Mouse (Mus musculus) lung, adult 2 months (tissue): ENCODE measurements around the gene Iqcf1. TPM values are rescaled to one million over a fixed set of nuclear protein-coding genes. Genes with fewer than 3 reads are reported as not detected.
A peak's percentile ranks its signal among the peaks of the same experiment; 100 is the strongest.

ENCODE experiments used
- DNase-seq: peaks from one replicate; pipeline ENCODE4 v3.0.0; 2022
- H3K4me1 ChIP-seq: fragments of 200-500 bp; 2 replicates; pipeline ENCODE4 v1.6.1; 2011; ENCODE audit warnings: low read length; ENCODE audit not compliant: control insufficient read depth, insufficient read depth
- H3K4me3 ChIP-seq: fragments of 200-500 bp; replicated peaks from 2 replicates; pipeline ENCODE3; 2011; ENCODE audit warnings: low read depth, mild to moderate bottlenecking, control low read depth, low read length; ENCODE audit errors: extremely low read depth
- CTCF ChIP-seq: fragments of 200-500 bp; IDR thresholded peaks from 2 replicates; pipeline ENCODE4 v1.5.1; 2011; ENCODE audit warnings: mild to moderate bottlenecking, low read length, control low read depth; ENCODE audit not compliant: insufficient read depth
- POLR2A ChIP-seq: fragments of 200-500 bp; IDR thresholded peaks from 2 replicates; pipeline ENCODE4 v1.6.1; 2011; ENCODE audit warnings: low read depth, mild to moderate bottlenecking, control low read depth, low read length, borderline replicate concordance; ENCODE audit errors: extremely low read depth
- WGBS: fragments of 180-500 bp; shearing (Covaris S2); methylation state at CpG from one replicate; pipeline ENCODE4 v1.1.7; 2018; 5-methylcytosine and 5-hydroxymethylcytosine counted together
- polyA plus RNA-seq: library from polyadenylated mRNA; depleted of rRNA; stranded (reverse); fragments of >200 nt; gene quantifications from 2 replicates; pipeline ENCODE4 v1.2.3, GENCODE M21; 2012

Iqcf1 gene
- polyA plus RNA-seq, 1 experiment, result 0.30 TPM

DNA sequence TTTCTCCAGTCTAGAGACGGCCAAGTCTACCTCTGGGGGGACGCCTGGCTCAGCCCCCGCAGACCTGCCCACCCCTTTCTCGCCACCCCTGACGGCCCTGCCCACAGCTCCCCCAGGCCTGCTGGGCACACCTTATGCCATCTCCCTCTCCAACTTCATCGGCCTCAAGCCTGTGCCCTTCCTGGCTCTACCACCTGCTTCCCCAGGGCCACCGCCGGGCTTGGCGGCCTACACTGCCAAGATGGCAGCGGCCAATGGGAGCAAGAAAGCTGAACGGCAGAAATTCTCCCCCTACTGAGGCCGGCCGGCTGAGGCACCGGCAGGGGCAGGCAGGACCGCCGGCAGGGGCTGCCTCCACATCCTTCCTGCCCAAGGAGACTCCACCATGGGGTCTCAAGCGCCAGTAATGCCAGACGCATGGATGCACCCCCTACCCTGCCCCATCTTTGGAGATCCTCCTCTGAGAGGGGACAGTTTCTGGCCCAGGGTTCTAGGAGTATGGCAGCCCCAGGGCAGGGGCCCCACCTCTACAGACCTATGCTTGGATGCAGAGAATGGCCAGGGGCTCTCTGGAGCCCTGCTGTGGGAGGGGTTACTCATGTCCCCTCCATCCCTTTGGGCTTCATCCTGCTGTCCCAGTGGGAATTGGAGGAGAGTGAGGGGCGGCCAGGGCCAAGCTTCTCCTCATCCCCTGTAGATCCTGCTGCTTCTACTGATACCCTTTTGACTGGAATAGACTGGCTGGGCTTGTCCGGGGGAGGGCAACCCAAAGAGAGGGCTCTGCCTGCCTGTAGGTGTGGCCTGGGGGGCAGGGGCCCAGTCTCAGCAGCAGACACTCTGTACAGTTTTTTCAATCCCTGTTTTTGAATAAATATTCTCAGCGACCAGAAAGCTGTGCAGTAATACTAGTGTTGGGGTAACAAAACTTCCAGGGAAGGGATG is 36.4 kb upstream of the Iqcf1 start:
- no peak for DNase-seq
- Histone ChIP-seq H3K4me1 (no peaks in the 10 kb centered on the region), H3K4me3 (no peak overlapping the region)
- WGBS, result 91% methylated on average over 21 of the region's 21 CpGs
- TF ChIP-seq POLR2A (no peak), CTCF (no peak)

GRCm38 (mm10) chr9:106464751-106465541 is 34.8 kb upstream of the Iqcf1 start:
- TF ChIP-seq CTCF (no peak), POLR2A (no peak)
- 5% methylated on average over 98 of the region's 99 CpGs for WGBS
- no peak for DNase-seq
- peak overlapping the region; percentile 42 for H3K4me3 ChIP-seq
- no peaks in the 10 kb centered on the region for H3K4me1 ChIP-seq

- Histone ChIP-seq H3K4me3 (peak within 1 kb of the TSS; percentile 42), H3K4me1 (no peaks in the 10 kb centered on the region)
- TF ChIP-seq POLR2A, result no peak
- TF ChIP-seq CTCF, result no peak
- WGBS, result 34% methylated on average over 26 of the region's 26 CpGs
- DNase-seq, result no peak
Observed at GRCm38 (mm10) chr9:106465571-106466200, 34.1 kb upstream of the Iqcf1 start, which contains the start of gene Gpr62. Gene Gpr62 (minus strand): TSS chr9:106465938.

GRCm38 (mm10) chr9:106466721-106467120 is 33.0 kb upstream of the Iqcf1 start:
- H3K4me3 ChIP-seq, result no peak overlapping the region
- TF ChIP-seq POLR2A (no peak), CTCF (no peak)
- DNase-seq, result no peak
- H3K4me1 ChIP-seq, result no peaks in the 10 kb centered on the region
- WGBS, result 83% methylated on average over 6 of the region's 6 CpGs

GRCm38 (mm10) chr9:106467746-106468145 is 32.0 kb upstream of the Iqcf1 start:
- no peak for DNase-seq
- Histone ChIP-seq H3K4me3 (no peak overlapping the region), H3K4me1 (no peaks in the 10 kb centered on the region)
- TF ChIP-seq CTCF (no peak), POLR2A (no peak)
- WGBS, result 93% methylated on average over 7 of the region's 7 CpGs

DNA sequence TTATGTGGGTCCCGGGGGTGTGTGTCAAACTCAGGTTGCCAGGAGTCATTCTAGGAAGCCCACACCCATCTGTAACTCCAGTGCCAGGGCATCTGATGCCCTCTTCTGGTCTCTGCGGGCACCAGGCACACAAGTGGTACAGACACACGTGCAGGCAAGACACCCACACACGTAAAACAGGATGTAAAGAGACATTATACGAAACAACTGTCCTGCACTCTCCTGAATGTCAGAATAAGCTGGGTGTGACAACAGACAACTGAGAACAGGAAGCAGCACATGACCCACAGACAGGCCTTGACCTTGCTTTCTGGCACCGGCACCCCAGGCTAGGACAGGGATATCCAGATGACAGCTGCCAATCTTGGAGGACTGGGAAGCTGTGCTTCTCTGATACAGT is 30.4 kb upstream of the Iqcf1 start:
- H3K4me3 ChIP-seq, result no peak overlapping the region
- DNase-seq, result no peak
- H3K4me1 ChIP-seq, result peaks cover 1% of the 10 kb centered on the region; the same call in 1 of the 2 replicates
- WGBS, result 52% methylated on average over 6 of the region's 6 CpGs
- TF ChIP-seq POLR2A (no peak), CTCF (no peak)

GRCm38 (mm10) chr9:106469776-106470175 is 30.0 kb upstream of the Iqcf1 start:
- no peak for DNase-seq
- TF ChIP-seq CTCF (no peak), POLR2A (no peak)
- WGBS, result 49% methylated on average over 9 of the region's 9 CpGs
- no peak overlapping the region for H3K4me3 ChIP-seq
- H3K4me1 ChIP-seq, result peaks cover 4% of the 10 kb centered on the region; the same call in 1 of the 2 replicates

GRCm38 (mm10) chr9:106470991-106471750 is 28.6 kb upstream of the Iqcf1 start:
- no peak for DNase-seq
- 75% methylated on average over 14 of the region's 14 CpGs for WGBS

More at GRCm38 (mm10) chr9:106470991-106471750, 28.6 kb upstream of the Iqcf1 start:
- Histone ChIP-seq H3K4me3 (no peak overlapping the region), H3K4me1 (peaks cover 8% of the 10 kb centered on the region; the same call in 1 of the 2 replicates)
- TF ChIP-seq POLR2A (no peak), CTCF (no peak)
